Comparison of ENCODE assay signal across 8 mouse cellular contexts in genomic region chr9:68716961-68717360, GRCm38 (mm10).
DNase-seq lines count a peak whose midpoint lies in the region; ATAC-seq and TF ChIP-seq lines count a peak whose summit lies in the region.
"Had no signal": no experiment of that assay in that cellular context is flagged by ENCODE, and none has a peak within 500 bp of the region (broad histone marks: within the 10 kb centered on the region; RNA-seq: fewer than 3 reads in every experiment).

No protein-coding gene starts in this region.

- ATAC-seq in hindbrain, embryonic 11.5 days (ENCODE audit: low FRiP score), result no peak
- ATAC-seq in hindbrain, embryonic 16.5 days, result no peak

- H3K27ac ChIP-seq in hindbrain, embryonic 11.5 days (ENCODE audit: low read depth, low read length), result no peak overlapping the region
- no peak overlapping the region for H3K27ac ChIP-seq in hindbrain, embryonic 16.5 days (ENCODE audit: low read depth, low read length)
- no peak overlapping the region for H3K27ac ChIP-seq in ES-E14 (ENCODE audit: insufficient read depth, low read depth, low read length, poor library complexity, severe bottlenecking)
- H3K27ac ChIP-seq in liver, adult 2 months (replicated peaks; ENCODE audit: insufficient read depth, low read depth, low read length), result no peak overlapping the region
- H3K27ac ChIP-seq: embryonic facial prominence, embryonic 15.5 days had no signal

- DNase-seq in hindbrain, embryonic 11.5 days (ENCODE audit: low spot score), result peak; percentile 77
- DNase-seq in 416B (ENCODE audit: low read depth) (peak; percentile 42), ES-E14 (ENCODE audit: low read depth, low spot score) (peak; percentile 65)
- DNase-seq in embryo, embryonic 9.5 days (ENCODE audit: extremely low spot score), result peak; percentile 50
- DNase-seq in liver, adult 2 months (ENCODE audit: extremely low read depth, low read depth, low spot score), result peak; percentile 24
- peak; percentile 3 to 5 for DNase-seq in thymus, postnatal 36 days

- no peak overlapping the region for H3K9ac ChIP-seq in hindbrain, embryonic 11.5 days (ENCODE audit: low read depth, low read length)
- no peak overlapping the region for H3K9ac ChIP-seq in hindbrain, embryonic 16.5 days (ENCODE audit: low read depth, low read length)
- H3K9ac ChIP-seq in ES-E14 (ENCODE audit: insufficient read depth, low read depth, low read length, poor library complexity, severe bottlenecking), result no peak overlapping the region
- no peak overlapping the region for H3K9ac ChIP-seq in liver, adult 2 months (ENCODE audit: low read depth, low read length)
- H3K9ac ChIP-seq: embryonic facial prominence, embryonic 15.5 days had no signal

- 18% methylated on average over 5 of the region's 5 CpGs for WGBS in hindbrain, embryonic 11.5 days
- 17% methylated on average over 5 of the region's 5 CpGs for WGBS in hindbrain, embryonic 16.5 days
- WGBS in liver, adult 2 months, result 27% methylated on average over 5 of the region's 5 CpGs

- no peaks in the 10 kb centered on the region for H3K4me1 ChIP-seq in hindbrain, embryonic 11.5 days (replicated peaks; ENCODE audit: control insufficient read depth, insufficient read depth, low read length)
- no peaks in the 10 kb centered on the region for H3K4me1 ChIP-seq in hindbrain, embryonic 16.5 days (ENCODE audit: control insufficient read depth, insufficient read depth, low read depth, low read length)
- H3K4me1 ChIP-seq in ES-E14 (ENCODE audit: control insufficient read depth in 2 of 2, insufficient read depth in 2 of 2, low read length in 2 of 2, poor library complexity in 1 of 2), result no peaks in the 10 kb centered on the region
- H3K4me1 ChIP-seq in liver, adult 2 months (ENCODE audit: control insufficient read depth, insufficient read depth, low read length), result no peaks in the 10 kb centered on the region
- H3K4me1 ChIP-seq: embryonic facial prominence, embryonic 15.5 days had no signal

- in situ Hi-C loops in ES-E14 (cut with MboI; ENCODE audit: low sequenced_read_pairs in 2 of 2, unreplicated experiment in 2 of 2), result no loop called here

- no peaks in the 10 kb centered on the region for H3K9me3 ChIP-seq in hindbrain, embryonic 11.5 days (ENCODE audit: control insufficient read depth, low read length)
- no peaks in the 10 kb centered on the region for H3K9me3 ChIP-seq in hindbrain, embryonic 16.5 days (ENCODE audit: control insufficient read depth, low read length)
- no peaks in the 10 kb centered on the region for H3K9me3 ChIP-seq in ES-E14 (ENCODE audit: control insufficient read depth, insufficient read depth, low read depth, low read length)
- H3K9me3 ChIP-seq: embryonic facial prominence, embryonic 15.5 days had no signal

- no peaks in the 10 kb centered on the region for H3K27me3 ChIP-seq in hindbrain, embryonic 11.5 days (ENCODE audit: control insufficient read depth, insufficient read depth, low read length)
- H3K27me3 ChIP-seq in hindbrain, embryonic 16.5 days (replicated peaks; ENCODE audit: control insufficient read depth, insufficient read depth, low read length), result no peaks in the 10 kb centered on the region
- H3K27me3 ChIP-seq in liver, adult 2 months (ENCODE audit: control insufficient read depth, insufficient read depth, low read length), result no peaks in the 10 kb centered on the region
- H3K27me3 ChIP-seq: embryonic facial prominence, embryonic 15.5 days had no signal

- H3K4me2 ChIP-seq in hindbrain, embryonic 11.5 days (replicated peaks; ENCODE audit: low read depth, low read length), result no peak overlapping the region
- no peak overlapping the region for H3K4me2 ChIP-seq in hindbrain, embryonic 16.5 days (ENCODE audit: low read length)
- H3K4me2 ChIP-seq: embryonic facial prominence, embryonic 15.5 days had no signal

- TF ChIP-seq POLR2A in liver, adult 2 months (IDR thresholded peaks at IDR 0.05; ENCODE audit: extremely low read depth, insufficient read depth, low read length), result no peak

- H3K79me2 ChIP-seq in liver, adult 2 months (ENCODE audit: control insufficient read depth, insufficient read depth, low read length), result no peaks in the 10 kb centered on the region

- H3K36me3 ChIP-seq in hindbrain, embryonic 11.5 days (ENCODE audit: control insufficient read depth, insufficient read depth, low read length), result no peaks in the 10 kb centered on the region
- no peaks in the 10 kb centered on the region for H3K36me3 ChIP-seq in hindbrain, embryonic 16.5 days (ENCODE audit: control insufficient read depth, insufficient read depth, low read length)
- no peaks in the 10 kb centered on the region for H3K36me3 ChIP-seq in ES-E14 (ENCODE audit: control insufficient read depth, insufficient read depth, low read length, poor library complexity, severe bottlenecking)
- H3K36me3 ChIP-seq in liver, adult 2 months (ENCODE audit: control insufficient read depth, insufficient read depth, low read length), result no peaks in the 10 kb centered on the region
- H3K36me3 ChIP-seq: embryonic facial prominence, embryonic 15.5 days had no signal

- H3K4me3 ChIP-seq in hindbrain, embryonic 11.5 days (ENCODE audit: low read depth, low read length), result no peak overlapping the region
- no peak overlapping the region for H3K4me3 ChIP-seq in hindbrain, embryonic 16.5 days (ENCODE audit: low read length)
- no peak overlapping the region for H3K4me3 ChIP-seq in ES-E14 (ENCODE audit: insufficient read depth in 1 of 2, low read depth in 1 of 2, low read length in 2 of 2, poor library complexity in 1 of 2, severe bottlenecking in 1 of 2)
- H3K4me3 ChIP-seq in liver, adult 2 months (ENCODE audit: insufficient read depth, low read depth, low read length), result no peak overlapping the region
- H3K4me3 ChIP-seq: embryonic facial prominence, embryonic 15.5 days had no signal

- TF ChIP-seq CTCF in liver, adult 2 months (IDR thresholded peaks at IDR 0.05; ENCODE audit: low read depth, low read length), result peak; percentile 82

TF ChIP-seq in ES-E14, 5 proteins besides CTCF, POLR2A, EP300 and RAD21:
- peak; percentile 52; the same call in 1 of the 2 replicates for TF ChIP-seq ZC3H11A (IDR thresholded peaks at IDR 0.05; ENCODE audit: borderline replicate concordance, low read depth, low read length)
- TF ChIP-seq CHD2 (IDR thresholded peaks at IDR 0.05; ENCODE audit: low read depth, low read length), result no peak
- no peak for TF ChIP-seq HCFC1 (IDR thresholded peaks at IDR 0.05; ENCODE audit: borderline replicate concordance, insufficient read depth, low read length)
- no peak for TF ChIP-seq MAFK (IDR thresholded peaks at IDR 0.05; ENCODE audit: insufficient read depth, low read depth, low read length)
- no peak for TF ChIP-seq ZNF384 (IDR thresholded peaks at IDR 0.05; ENCODE audit: low read depth, low read length)

Comparison
In these comparisons a context has a peak if more than half of its experiments do, and no peak if none do; other contexts are left out.
1. DNase-seq: peak in every context shown above with its lines; median percentile 77 in hindbrain, embryonic 11.5 days; 65 in ES-E14; 50 in embryo, embryonic 9.5 days; 42 in 416B; 24 in liver, adult 2 months; 4 in thymus, postnatal 36 days.